Mouse (Mus musculus) olfactory bulb, adult 2 months (tissue): Measurements from ENCODE around the gene Wscd2.

Source experiments
- CTCF ChIP-seq: fragments of 200-500 bp; IDR thresholded peaks from 2 replicates; pipeline ENCODE4 v1.5.1; 2012; ENCODE audit warnings: low read depth, mild to moderate bottlenecking, low read length, moderate library complexity; ENCODE audit not compliant: insufficient read depth
- POLR2A ChIP-seq: fragments of 200-500 bp; IDR thresholded peaks from 2 replicates; pipeline ENCODE4 v1.6.1; 2012; ENCODE audit warnings: mild to moderate bottlenecking, low read depth, low read length, moderate library complexity; ENCODE audit not compliant: insufficient read depth

DNA sequence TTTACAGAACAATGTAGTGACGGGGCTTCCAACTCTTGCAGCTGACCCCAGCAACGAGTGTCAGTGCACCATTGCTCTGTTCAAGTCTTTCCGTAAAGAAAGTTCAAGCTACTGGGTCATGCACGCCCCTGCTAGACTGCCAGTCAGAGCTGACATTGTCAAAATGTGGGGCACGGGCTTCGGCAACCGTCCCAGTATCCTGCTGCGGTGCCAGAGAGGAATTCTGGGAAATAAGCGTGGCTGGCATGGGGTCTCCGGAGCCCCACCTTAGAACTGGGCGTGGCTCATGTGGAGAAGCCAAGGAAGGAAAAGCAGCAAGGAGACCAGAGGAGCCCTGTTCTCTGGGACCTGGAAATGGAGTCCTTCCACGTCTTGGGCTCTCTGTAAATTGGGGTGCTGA, 75.7 kb downstream of the Wscd2 start:
- TF ChIP-seq CTCF (no peak), POLR2A (no peak)
